Mouse (Mus musculus): ENCODE results near the gene Sertad2.

DNA sequence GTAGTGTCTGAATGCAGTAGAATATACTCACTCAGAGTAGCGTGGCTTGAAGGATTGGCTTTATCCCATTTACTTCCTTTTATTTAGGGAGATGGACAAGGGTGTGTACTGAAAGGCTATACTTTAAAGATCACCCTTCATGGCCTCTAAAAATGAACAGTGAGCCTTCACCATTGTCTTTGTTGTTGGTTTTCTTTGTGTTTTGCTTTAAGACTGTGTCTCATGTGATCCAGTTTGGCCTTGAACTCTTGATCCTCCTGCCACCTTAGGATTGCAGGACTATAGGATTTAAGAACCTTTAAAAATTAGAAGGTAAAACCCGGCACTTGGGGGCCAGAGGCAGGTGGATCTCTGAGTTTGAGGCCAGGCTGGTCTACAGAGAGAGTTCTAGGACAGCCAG, 6.4 kb downstream of the Sertad2 start:
- no peak for TF ChIP-seq GATA1 (IDR thresholded peaks at IDR 0.05; ENCODE audit: borderline replicate concordance, low read length)
- TF ChIP-seq FLI1 (IDR thresholded peaks at IDR 0.05; ENCODE audit: low read length): no peak

Measured in megakaryocyte, embryonic 14.5 days (primary cell).